Mouse (Mus musculus): ENCODE data around the gene Trabd2b. TPM values are rescaled to one million over a fixed set of nuclear protein-coding genes. Genes with fewer than 3 reads are reported as not detected.

Gene Trabd2b
- 4.8 and 5.1 TPM in 2 replicates for polyA plus RNA-seq (2012; rRNA removed)

GRCm38 (mm10) chr4:114406355-114407101, at the start of gene Trabd2b:
Gene Trabd2b (plus strand): TSS chr4:114406724.
- Histone ChIP-seq H3K4me1 (ENCODE audit: control insufficient read depth, insufficient read depth, low read length) (no peaks in the 10 kb centered on the region), H3K27ac (ENCODE audit: insufficient read depth, low read length) (no peak within 1 kb of the TSS), H3K4me3 (replicated peaks; ENCODE audit: insufficient read depth, low read depth, low read length) (peak within 1 kb of the TSS; percentile 20), H3K27me3 (ENCODE audit: control insufficient read depth, insufficient read depth, low read length) (no peaks in the 10 kb centered on the region; the same call in 1 of the 2 replicates)
- no peak for TF ChIP-seq POLR2A (IDR thresholded peaks at IDR 0.05; ENCODE audit: borderline replicate concordance, insufficient read depth, low read length)
- no peak for TF ChIP-seq CTCF (IDR thresholded peaks at IDR 0.05; ENCODE audit: borderline replicate concordance, insufficient read depth, low read depth, low read length)
- WGBS = 2% methylated on average over 61 of the region's 61 CpGs
- DNase-seq = no peak

- TF ChIP-seq CTCF (IDR thresholded peaks at IDR 0.05; ENCODE audit: borderline replicate concordance, insufficient read depth, low read depth, low read length) = no peak
- TF ChIP-seq POLR2A (IDR thresholded peaks at IDR 0.05; ENCODE audit: borderline replicate concordance, insufficient read depth, low read length) = no peak
- H3K4me3 ChIP-seq (replicated peaks; ENCODE audit: insufficient read depth, low read depth, low read length) = no peak overlapping the region
- WGBS = 71% methylated on average over 4 of the region's 4 CpGs
Measured at GRCm38 (mm10) chr4:114357420-114357819, 49.1 kb upstream of the Trabd2b start.

GRCm38 (mm10) chr4:114358874-114359273, 47.6 kb upstream of the Trabd2b start:
- DNase-seq = no peak
- Histone ChIP-seq H3K27ac (ENCODE audit: insufficient read depth, low read length) (no peak overlapping the region), H3K27me3 (ENCODE audit: control insufficient read depth, insufficient read depth, low read length) (no peaks in the 10 kb centered on the region; the same call in 1 of the 2 replicates), H3K4me1 (ENCODE audit: control insufficient read depth, insufficient read depth, low read length) (no peaks in the 10 kb centered on the region), H3K4me3 (replicated peaks; ENCODE audit: insufficient read depth, low read depth, low read length) (no peak overlapping the region)
- no peak for TF ChIP-seq POLR2A (IDR thresholded peaks at IDR 0.05; ENCODE audit: borderline replicate concordance, insufficient read depth, low read length)
- TF ChIP-seq CTCF (IDR thresholded peaks at IDR 0.05; ENCODE audit: borderline replicate concordance, insufficient read depth, low read depth, low read length) = no peak
- 55% methylated on average over 2 of the region's 2 CpGs for WGBS

More at GRCm38 (mm10) chr4:114357420-114357819, 49.1 kb upstream of the Trabd2b start:
- no peaks in the 10 kb centered on the region; the same call in 1 of the 2 replicates for H3K27me3 ChIP-seq (ENCODE audit: control insufficient read depth, insufficient read depth, low read length)
- no peak overlapping the region for H3K27ac ChIP-seq (ENCODE audit: insufficient read depth, low read length)
- DNase-seq = no peak
- no peaks in the 10 kb centered on the region for H3K4me1 ChIP-seq (ENCODE audit: control insufficient read depth, insufficient read depth, low read length)

DNA sequence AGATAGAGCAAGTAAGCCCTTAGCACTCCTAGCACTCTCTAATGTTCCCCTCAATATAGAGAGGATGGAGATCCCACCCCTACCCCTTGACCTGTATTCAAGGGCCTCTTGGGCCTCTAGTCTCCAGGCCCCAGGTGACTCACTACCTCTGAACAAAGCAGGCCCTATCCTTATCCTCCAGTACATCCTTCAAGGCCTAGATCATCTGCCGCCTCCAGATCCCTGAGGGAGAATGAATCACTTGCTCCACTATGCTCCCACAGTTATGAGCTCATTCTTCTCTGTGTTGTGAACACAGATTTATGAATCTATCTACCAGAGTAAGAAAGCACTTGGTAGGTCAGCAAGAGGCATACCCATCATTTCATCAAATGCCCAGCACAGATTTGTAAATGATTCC, 46.7 kb upstream of the Trabd2b start:
- 97% methylated on average over 1 of the region's 1 CpGs for WGBS
- H3K4me1 ChIP-seq (ENCODE audit: control insufficient read depth, insufficient read depth, low read length) = no peaks in the 10 kb centered on the region

DNA sequence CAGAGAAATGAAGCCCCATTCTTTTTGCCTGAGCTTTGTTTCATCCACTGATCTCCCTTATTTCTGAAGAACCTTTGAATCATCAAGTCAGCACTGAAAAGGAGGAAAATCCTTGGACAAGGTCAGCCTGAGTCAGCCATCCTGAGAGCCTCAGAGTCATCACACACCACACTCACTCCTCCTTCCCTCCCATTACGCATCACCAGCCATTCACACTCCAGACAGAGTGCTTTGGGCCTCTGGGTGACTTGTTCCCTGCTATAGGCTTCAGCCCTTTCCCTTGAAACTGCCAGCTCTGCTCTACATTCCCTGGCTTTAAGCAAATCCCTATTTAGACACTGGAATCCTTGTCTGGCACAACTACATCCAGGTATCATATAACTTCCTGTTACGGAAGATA, 45.2 kb upstream of the Trabd2b start:
- no peaks in the 10 kb centered on the region; the same call in 1 of the 2 replicates for H3K27me3 ChIP-seq (ENCODE audit: control insufficient read depth, insufficient read depth, low read length)
- DNase-seq = no peak
- H3K4me1 ChIP-seq (ENCODE audit: control insufficient read depth, insufficient read depth, low read length) = no peaks in the 10 kb centered on the region
- TF ChIP-seq POLR2A (IDR thresholded peaks at IDR 0.05; ENCODE audit: borderline replicate concordance, insufficient read depth, low read length) (no peak), CTCF (IDR thresholded peaks at IDR 0.05; ENCODE audit: borderline replicate concordance, insufficient read depth, low read depth, low read length) (no peak)
- H3K27ac ChIP-seq (ENCODE audit: insufficient read depth, low read length) = no peak overlapping the region
- 97% methylated on average over 2 of the region's 2 CpGs for WGBS
- no peak overlapping the region for H3K4me3 ChIP-seq (replicated peaks; ENCODE audit: insufficient read depth, low read depth, low read length)

More for the DNA sequence above, 46.7 kb upstream of the Trabd2b start:
- Histone ChIP-seq H3K27me3 (ENCODE audit: control insufficient read depth, insufficient read depth, low read length) (no peaks in the 10 kb centered on the region; the same call in 1 of the 2 replicates), H3K27ac (ENCODE audit: insufficient read depth, low read length) (no peak overlapping the region), H3K4me3 (replicated peaks; ENCODE audit: insufficient read depth, low read depth, low read length) (no peak overlapping the region)
- TF ChIP-seq CTCF (IDR thresholded peaks at IDR 0.05; ENCODE audit: borderline replicate concordance, insufficient read depth, low read depth, low read length) = no peak
- no peak for TF ChIP-seq POLR2A (IDR thresholded peaks at IDR 0.05; ENCODE audit: borderline replicate concordance, insufficient read depth, low read length)
- DNase-seq = no peak

DNA sequence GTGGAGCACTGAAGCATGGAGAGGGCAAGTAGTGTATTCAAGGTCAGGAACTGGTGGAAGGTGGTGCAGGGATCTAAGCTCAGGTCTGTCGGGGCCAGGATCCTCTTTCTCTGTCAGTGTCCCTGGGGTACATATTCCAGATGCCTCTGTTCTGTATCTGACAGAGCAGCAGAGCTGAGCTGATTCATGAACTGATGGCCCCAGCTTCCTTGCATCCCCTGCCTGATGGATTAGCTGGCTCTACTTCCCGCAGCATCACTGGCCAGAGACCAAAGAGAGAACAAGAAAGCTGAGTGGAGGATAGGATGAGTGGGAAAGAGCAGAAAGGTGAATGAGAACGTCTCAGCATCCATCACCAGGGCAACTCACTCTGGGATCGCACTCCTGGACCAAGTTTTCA, 41.5 kb upstream of the Trabd2b start:
- Histone ChIP-seq H3K4me1 (ENCODE audit: control insufficient read depth, insufficient read depth, low read length) (no peaks in the 10 kb centered on the region), H3K4me3 (replicated peaks; ENCODE audit: insufficient read depth, low read depth, low read length) (no peak overlapping the region), H3K27ac (ENCODE audit: insufficient read depth, low read length) (no peak overlapping the region), H3K27me3 (ENCODE audit: control insufficient read depth, insufficient read depth, low read length) (no peaks in the 10 kb centered on the region; the same call in 1 of the 2 replicates)
- WGBS = 62% methylated on average over 4 of the region's 4 CpGs
- no peak for DNase-seq
- no peak for TF ChIP-seq CTCF (IDR thresholded peaks at IDR 0.05; ENCODE audit: borderline replicate concordance, insufficient read depth, low read depth, low read length)
- no peak for TF ChIP-seq POLR2A (IDR thresholded peaks at IDR 0.05; ENCODE audit: borderline replicate concordance, insufficient read depth, low read length)

DNA sequence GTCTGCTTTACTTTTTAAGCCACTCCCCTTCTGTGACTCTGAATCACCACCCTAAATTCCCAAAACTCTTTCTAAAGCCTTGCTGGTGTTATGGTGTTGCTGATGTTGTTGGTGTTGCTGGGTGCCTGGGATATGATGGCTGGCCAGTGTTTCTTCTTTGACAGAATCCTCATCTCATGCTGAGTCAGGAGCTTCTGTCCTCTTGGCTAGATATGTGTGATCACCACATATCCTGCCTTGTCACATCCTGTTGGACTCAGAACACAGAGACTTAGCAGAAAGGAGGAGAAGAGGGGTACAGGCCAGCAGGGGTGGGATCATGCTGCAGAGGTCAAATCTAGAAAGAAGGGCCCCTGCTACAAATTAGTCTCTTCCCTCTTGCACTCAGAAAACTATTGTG, 40.9 kb upstream of the Trabd2b start:
- Histone ChIP-seq H3K27me3 (ENCODE audit: control insufficient read depth, insufficient read depth, low read length) (no peaks in the 10 kb centered on the region; the same call in 1 of the 2 replicates), H3K4me1 (ENCODE audit: control insufficient read depth, insufficient read depth, low read length) (no peaks in the 10 kb centered on the region), H3K27ac (ENCODE audit: insufficient read depth, low read length) (no peak overlapping the region), H3K4me3 (replicated peaks; ENCODE audit: insufficient read depth, low read depth, low read length) (no peak overlapping the region)
- no peak for TF ChIP-seq CTCF (IDR thresholded peaks at IDR 0.05; ENCODE audit: borderline replicate concordance, insufficient read depth, low read depth, low read length)
- TF ChIP-seq POLR2A (IDR thresholded peaks at IDR 0.05; ENCODE audit: borderline replicate concordance, insufficient read depth, low read length) = no peak
- DNase-seq = no peak

DNA sequence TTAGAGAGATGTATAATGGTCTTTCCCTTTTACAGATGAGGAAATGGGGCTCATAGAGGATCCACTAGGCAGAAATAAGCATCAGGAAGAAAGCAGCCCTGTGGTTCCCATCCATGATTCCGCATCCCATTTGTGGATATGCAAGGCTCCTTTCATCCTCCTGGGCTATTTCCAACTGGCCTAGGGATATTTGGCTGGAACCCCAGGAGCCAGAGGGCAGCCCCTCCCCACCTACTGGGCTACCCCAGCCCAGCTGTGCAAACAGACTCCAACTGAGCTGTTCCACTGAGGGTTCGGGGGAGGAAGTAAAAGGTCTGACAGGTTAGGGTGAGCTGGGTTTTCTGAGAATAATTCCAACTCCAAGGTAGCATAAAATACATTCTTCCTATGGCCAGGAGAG, 39.5 kb upstream of the Trabd2b start:
- 29% methylated on average over 2 of the region's 2 CpGs for WGBS
- H3K27me3 ChIP-seq (ENCODE audit: control insufficient read depth, insufficient read depth, low read length) = no peaks in the 10 kb centered on the region; the same call in 1 of the 2 replicates
- H3K27ac ChIP-seq (ENCODE audit: insufficient read depth, low read length) = no peak overlapping the region
- TF ChIP-seq POLR2A (IDR thresholded peaks at IDR 0.05; ENCODE audit: borderline replicate concordance, insufficient read depth, low read length) (no peak), CTCF (IDR thresholded peaks at IDR 0.05; ENCODE audit: borderline replicate concordance, insufficient read depth, low read depth, low read length) (no peak)
- H3K4me1 ChIP-seq (ENCODE audit: control insufficient read depth, insufficient read depth, low read length) = no peaks in the 10 kb centered on the region
- DNase-seq = no peak
- no peak overlapping the region for H3K4me3 ChIP-seq (replicated peaks; ENCODE audit: insufficient read depth, low read depth, low read length)
